Mouse (Mus musculus): ENCODE results near the gene Polr2m.

Gene Polr2m

GRCm38 (mm10) chr9:71467434-71467833, 18.3 kb downstream of the Polr2m start:
- DNase-seq, result no peak

GRCm38 (mm10) chr9:71466111-71466510, 19.6 kb downstream of the Polr2m start:
- no peak for DNase-seq

GRCm38 (mm10) chr9:71463072-71463667, 22.6 kb downstream of the Polr2m start:
- no peak for DNase-seq

GRCm38 (mm10) chr9:71456738-71457137, 29.0 kb downstream of the Polr2m start:
- no peak for DNase-seq

GRCm38 (mm10) chr9:71453917-71454316, 31.8 kb downstream of the Polr2m start:
- no peak for DNase-seq

- DNase-seq, result no peak
These were observed 32.4 kb downstream of the Polr2m start for GRCm38 (mm10) chr9:71453352-71453751.

GRCm38 (mm10) chr9:71450626-71451025, 35.1 kb downstream of the Polr2m start:
- no peak for DNase-seq

GRCm38 (mm10) chr9:71447573-71447972, 38.2 kb downstream of the Polr2m start:
- peak; percentile 59 for DNase-seq

- DNase-seq, result no peak
These were observed 40.4 kb downstream of the Polr2m start for GRCm38 (mm10) chr9:71445308-71445707.

GRCm38 (mm10) chr9:71438146-71438545, 47.6 kb downstream of the Polr2m start:
- DNase-seq, result no peak
